Mouse (Mus musculus) embryonic facial prominence, embryonic 12.5 days (tissue): ENCODE data around the gene Wdr44. TPM values are rescaled to one million over a fixed set of nuclear protein-coding genes. Genes with fewer than 3 reads are reported as not detected.

ENCODE experiments used
- polyA plus RNA-seq: library from polyadenylated mRNA; unstranded; fragments of >200 nt; fragmentation: Nextera tagmentation; extraction: Ambion mirVana; gene quantifications from 2 replicates; pipeline ENCODE4 v1.2.1, GENCODE M21; 2016

Wdr44 gene
- polyA plus RNA-seq, 1 experiment from 2014 or later = 7.9 TPM

Other genes starting within 250 kb of the Wdr44 start
- gene Gm4907, start 189.5 kb downstream of the Wdr44 start, polyA plus RNA-seq = not detected in 2 replicates